Mouse (Mus musculus): ENCODE data around the gene AC124502.3. TPM values are rescaled to one million over a fixed set of nuclear protein-coding genes. Genes with fewer than 3 reads are reported as not detected.
"Not testable (repeated sequence)": the region's sequence is repeated elsewhere in the genome, so short reads cannot be mapped to it uniquely, and the experiment has no call there.

Gene AC124502.3
- 1 to 10 TPM in 1 of 2 experiments, under 1 TPM in 1; 0.98 to 1.8 TPM for total RNA-seq (2021)
- long read RNA-seq, experiment 1, partial matches to known transcripts = 1 of 6 reads
- long read RNA-seq, experiment 1, other reads (novel, unspliced or antisense) = 2 of 6 reads
- long read RNA-seq, experiment 2, partial matches to known transcripts = 0 of 4 reads
- long read RNA-seq, experiment 2, other reads (novel, unspliced or antisense) = 4 of 4 reads

GRCm38 (mm10) chr19:5038709-5039156, at the start of gene AC124502.3, which contains the start of gene B4gat1:
Gene AC124502.3 (plus strand): TSS chr19:5038891.
Gene B4gat1 (plus strand): TSS chr19:5038826.
- intact Hi-C loops (cut with DNase I) = no loop called here

GRCm38 (mm10) chr19:4989013-4989412, 49.7 kb upstream of the AC124502.3 start:
- peak; percentile 96 to 99 for DNase-seq
- intact Hi-C loops (cut with DNase I) = no loop called here

More at GRCm38 (mm10) chr19:5038709-5039156, at the start of gene AC124502.3, which contains the start of gene B4gat1:
- peak; percentile 91 to 93 for DNase-seq

- DNase-seq = no peak
- intact Hi-C loops (cut with DNase I) = no loop called here
Observed at GRCm38 (mm10) chr19:4989434-4990255, 49.0 kb upstream of the AC124502.3 start.

GRCm38 (mm10) chr19:4990256-4990625, 48.5 kb upstream of the AC124502.3 start, which contains the start of gene Npas4:
Gene Npas4 (minus strand): TSS chr19:4990316.
- intact Hi-C loops (cut with DNase I) = no loop called here
- DNase-seq = no peak

GRCm38 (mm10) chr19:4990716-4991115, 48.0 kb upstream of the AC124502.3 start:
- intact Hi-C loops (cut with DNase I) = no loop called here
- DNase-seq = no peak

GRCm38 (mm10) chr19:4992371-4992770, 46.3 kb upstream of the AC124502.3 start:
- DNase-seq = no peak
- intact Hi-C loops (cut with DNase I) = no loop called here

- peak; percentile 69 to 81 for DNase-seq
- intact Hi-C loops (cut with DNase I) = no loop called here
Observed at GRCm38 (mm10) chr19:4992904-4993303, 45.8 kb upstream of the AC124502.3 start.

GRCm38 (mm10) chr19:4994043-4994442, 44.6 kb upstream of the AC124502.3 start:
- intact Hi-C loops (cut with DNase I) = no loop called here

GRCm38 (mm10) chr19:4999445-5000140, 39.1 kb upstream of the AC124502.3 start:
- no peak for DNase-seq
- intact Hi-C loops (cut with DNase I) = loop anchor here (5.0 kb wide), 1 partner anchor 372 kb away; the partner anchor contains the start of gene Rce1

More at GRCm38 (mm10) chr19:4994043-4994442, 44.6 kb upstream of the AC124502.3 start:
- DNase-seq = no peak

GRCm38 (mm10) chr19:5001666-5002406, 36.9 kb upstream of the AC124502.3 start:
- intact Hi-C loops (cut with DNase I) = loop anchor here (1.0 to 5.0 kb wide), 2 partner anchors 21 to 375 kb away; partner anchors contain the start of gene Rce1
- peak; percentile 78 to 85 for DNase-seq

GRCm38 (mm10) chr19:5003644-5004043, 35.0 kb upstream of the AC124502.3 start:
- intact Hi-C loops (cut with DNase I) = loop anchor here (5.0 kb wide), 1 partner anchor 376 kb away; the partner anchor contains the start of gene Rce1

GRCm38 (mm10) chr19:5004925-5005324, 33.8 kb upstream of the AC124502.3 start:
- intact Hi-C loops (cut with DNase I) = loop anchor here (5.0 kb wide), 1 partner anchor 378 kb away; the partner anchor contains the start of gene Rce1
- DNase-seq = no peak

More at GRCm38 (mm10) chr19:5003644-5004043, 35.0 kb upstream of the AC124502.3 start:
- DNase-seq = not testable (repeated sequence)

- intact Hi-C loops (cut with DNase I) = no loop called here
- DNase-seq = no peak
Observed at GRCm38 (mm10) chr19:5013138-5013537, 25.6 kb upstream of the AC124502.3 start.

- peak; percentile 20 to 37 for DNase-seq
- intact Hi-C loops (cut with DNase I) = loop anchor here (5.0 kb wide), 1 partner anchor 57 kb away; no protein-coding TSS in a partner anchor
Observed at GRCm38 (mm10) chr19:5014961-5015398, 23.7 kb upstream of the AC124502.3 start.

GRCm38 (mm10) chr19:5016221-5016742, 22.4 kb upstream of the AC124502.3 start:
- peak; percentile 30 to 63 for DNase-seq
- intact Hi-C loops (cut with DNase I) = loop anchor here (5.0 kb wide), 1 partner anchor 56 kb away; no protein-coding TSS in a partner anchor

GRCm38 (mm10) chr19:5016782-5017181, 21.9 kb upstream of the AC124502.3 start:
- DNase-seq = peak; percentile 78 to 82
- intact Hi-C loops (cut with DNase I) = loop anchor here (5.0 kb wide), 1 partner anchor 56 kb away; no protein-coding TSS in a partner anchor

GRCm38 (mm10) chr19:5017611-5018010, 21.1 kb upstream of the AC124502.3 start:
- DNase-seq = no peak
- intact Hi-C loops (cut with DNase I) = loop anchor here (5.0 kb wide), 1 partner anchor 55 kb away; no protein-coding TSS in a partner anchor

- DNase-seq = no peak
- intact Hi-C loops (cut with DNase I) = loop anchor here (5.0 kb wide), 1 partner anchor 54 kb away; no protein-coding TSS in a partner anchor
Observed at GRCm38 (mm10) chr19:5018191-5018590, 20.5 kb upstream of the AC124502.3 start.

- DNase-seq = no peak
- intact Hi-C loops (cut with DNase I) = no loop called here
Observed at GRCm38 (mm10) chr19:5021416-5021815, 17.3 kb upstream of the AC124502.3 start.

All from heart, postnatal 14 days (tissue).